Mouse (Mus musculus) right cerebral cortex, postnatal 25 days (tissue): ENCODE data around the gene Mfrp.

Source experiments
- DNase-seq: peaks from one replicate; pipeline ENCODE4 v3.0.0; 2022

Gene Mfrp

DNA sequence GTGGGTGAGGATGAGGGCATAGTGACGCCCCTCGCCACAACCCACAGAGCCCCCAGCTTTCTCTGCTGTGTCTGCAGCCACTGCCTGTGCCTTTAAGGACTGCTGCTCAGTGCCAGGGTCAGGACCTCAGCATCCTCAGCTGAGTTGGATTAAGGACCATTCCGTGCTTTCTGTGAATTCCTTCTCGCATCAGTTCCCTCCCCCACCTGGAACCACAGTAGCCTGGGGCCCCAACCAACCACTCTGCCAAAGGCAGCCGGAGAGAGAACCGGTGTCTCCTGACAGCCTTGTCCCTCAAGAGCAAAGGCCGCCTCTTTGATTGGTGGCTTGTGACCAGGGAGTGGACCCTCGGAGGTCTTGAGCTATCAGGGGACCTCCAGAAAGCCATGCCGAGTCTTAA is at the start of gene Mfrp:
Mfrp (plus strand) TSS at position 240 of the 400 bp plus-strand sequence.
- DNase-seq = no peak

DNA sequence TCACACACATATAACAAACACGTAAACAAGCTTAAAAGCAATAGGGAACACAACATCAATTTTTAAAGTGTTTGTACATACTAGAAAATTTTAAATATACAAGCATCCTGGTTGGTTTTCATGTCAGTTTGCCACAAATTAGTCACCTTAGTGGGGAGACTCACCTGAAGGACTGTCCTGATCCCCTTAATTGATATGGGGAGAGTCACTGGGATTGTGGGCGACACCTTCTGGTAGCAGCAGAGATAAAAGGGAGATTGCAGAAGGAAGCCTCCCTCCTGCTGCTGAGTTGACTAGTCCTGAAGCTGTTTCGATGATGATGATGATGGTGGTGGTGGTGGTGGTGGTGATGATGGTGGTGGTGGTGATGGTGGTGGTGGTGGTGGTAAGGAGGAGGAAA is 48.7 kb upstream of the Mfrp start:
- no peak for DNase-seq

DNA sequence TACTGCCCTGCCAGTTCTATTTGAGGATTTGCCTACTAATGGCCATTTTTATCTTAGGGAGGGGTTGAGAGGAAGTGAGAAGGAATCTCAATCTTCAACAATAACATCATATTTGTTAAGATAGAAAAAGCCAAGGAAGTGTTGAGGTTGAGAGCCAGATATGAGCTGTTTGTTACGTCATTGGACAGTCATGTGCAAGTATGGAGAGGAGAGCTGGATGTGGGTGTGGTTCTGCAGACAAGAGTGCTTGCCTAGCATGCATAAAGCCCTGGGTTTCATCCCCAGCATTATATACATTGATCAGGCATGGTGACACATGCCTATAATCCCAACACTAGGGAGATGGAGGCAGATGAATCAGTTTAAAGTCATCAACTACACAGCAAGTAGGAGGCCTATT is 47.6 kb upstream of the Mfrp start:
- DNase-seq = no peak

GRCm38 (mm10) chr9:44058606-44059005 is 42.9 kb upstream of the Mfrp start:
- DNase-seq = no peak

DNA sequence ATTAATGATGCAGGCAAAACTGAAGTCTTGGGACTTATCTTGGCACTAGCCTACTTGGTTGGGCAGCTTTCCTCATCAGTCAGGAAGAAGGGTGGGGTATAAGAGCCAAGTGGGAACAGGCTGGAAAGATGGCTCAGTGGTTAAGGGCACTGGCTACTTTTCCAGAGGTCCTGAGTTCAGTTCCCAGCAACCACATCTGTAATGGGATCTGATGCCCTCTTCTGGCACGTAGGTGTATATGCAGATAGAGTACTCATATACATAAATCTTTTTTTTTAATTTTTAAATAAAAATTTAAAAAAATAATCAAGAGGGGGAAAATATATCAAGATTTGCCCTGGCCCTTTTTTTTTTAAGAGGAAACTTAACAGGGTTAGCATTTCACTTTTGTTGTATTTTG is 36.4 kb upstream of the Mfrp start:
- no peak for DNase-seq

DNA sequence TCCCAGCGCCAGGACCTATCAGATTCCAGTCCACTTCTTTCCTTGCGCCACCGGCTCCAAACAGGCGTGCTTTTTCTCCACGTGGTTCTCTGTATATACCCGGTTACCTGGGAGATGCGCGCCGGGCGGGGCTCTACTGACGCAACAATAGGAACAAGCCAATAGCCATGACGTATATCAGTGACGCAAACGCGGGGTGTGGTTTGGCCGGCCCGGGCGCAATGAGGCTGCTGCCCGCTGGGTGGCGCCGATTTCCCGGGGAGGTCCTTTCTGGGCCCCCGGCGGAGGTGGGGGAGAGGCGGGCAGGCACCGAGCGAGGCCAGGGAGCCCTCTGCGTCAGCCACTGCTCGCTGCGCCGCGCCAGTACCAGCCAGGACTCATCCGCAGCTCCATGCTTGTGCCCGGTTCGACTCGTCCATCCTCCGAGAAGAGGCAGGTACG is 34.7 kb upstream of the Mfrp start, which contains the start of gene Usp2:
Usp2 (plus strand) TSS at position 237 of the 441 bp plus-strand sequence.
- DNase-seq = peak; percentile 100

DNA sequence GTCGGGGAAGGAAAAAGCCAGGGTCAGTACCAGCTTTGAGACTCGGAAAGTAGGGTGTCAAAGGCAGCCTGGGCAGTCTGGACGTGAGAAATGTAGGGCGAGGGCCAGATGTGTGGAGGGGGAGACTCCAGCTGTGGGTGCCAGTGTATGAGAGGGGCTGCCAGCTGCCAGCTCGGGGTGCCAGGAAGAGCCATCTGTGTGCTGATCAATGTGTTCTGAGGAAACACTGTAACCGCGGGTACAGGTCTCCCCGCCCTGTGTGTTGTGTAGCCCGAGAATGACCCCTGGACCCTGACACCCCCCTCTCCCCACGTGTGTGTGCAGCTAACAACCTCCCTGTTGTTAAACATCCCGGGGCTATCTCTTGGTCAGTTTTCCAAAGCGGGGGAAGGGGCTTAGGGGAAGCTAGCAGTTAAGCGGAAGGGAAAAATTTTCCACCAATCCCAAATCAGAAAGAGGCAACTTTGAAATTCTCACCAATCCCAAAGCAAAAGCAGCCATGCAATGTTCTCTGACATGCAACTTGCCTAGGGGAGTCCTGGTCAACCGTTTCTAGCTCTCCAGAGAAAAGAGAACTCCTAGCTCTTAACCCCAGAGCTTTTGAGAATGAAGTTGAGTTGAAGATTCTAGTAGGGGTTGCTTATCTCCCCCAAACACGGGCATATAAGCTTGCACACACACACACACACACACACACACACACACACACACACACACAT is 34.1 kb upstream of the Mfrp start:
- no peak for DNase-seq

DNA sequence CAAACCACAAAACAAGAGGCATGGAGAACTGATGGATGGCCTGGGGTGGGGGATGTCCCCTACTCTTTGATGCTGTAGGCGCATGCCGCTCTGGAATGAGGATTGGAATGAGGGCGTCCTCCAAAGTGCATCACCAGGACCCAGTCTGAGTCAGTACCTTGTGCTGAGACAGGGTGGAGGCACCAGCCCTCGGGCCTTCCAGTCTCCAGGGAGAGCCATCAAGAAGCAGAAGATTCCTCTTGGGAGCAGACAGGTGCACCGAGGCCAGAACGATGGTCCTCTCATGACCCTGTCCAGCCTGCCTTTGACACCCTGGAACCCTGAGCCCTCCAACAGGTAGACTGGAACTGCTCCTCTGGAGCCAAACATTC is 33.6 kb upstream of the Mfrp start:
- DNase-seq = no peak

GRCm38 (mm10) chr9:44069252-44069651 is 32.3 kb upstream of the Mfrp start:
- DNase-seq = no peak

- DNase-seq = no peak
Measured at GRCm38 (mm10) chr9:44070113-44070843, 31.3 kb upstream of the Mfrp start.

DNA sequence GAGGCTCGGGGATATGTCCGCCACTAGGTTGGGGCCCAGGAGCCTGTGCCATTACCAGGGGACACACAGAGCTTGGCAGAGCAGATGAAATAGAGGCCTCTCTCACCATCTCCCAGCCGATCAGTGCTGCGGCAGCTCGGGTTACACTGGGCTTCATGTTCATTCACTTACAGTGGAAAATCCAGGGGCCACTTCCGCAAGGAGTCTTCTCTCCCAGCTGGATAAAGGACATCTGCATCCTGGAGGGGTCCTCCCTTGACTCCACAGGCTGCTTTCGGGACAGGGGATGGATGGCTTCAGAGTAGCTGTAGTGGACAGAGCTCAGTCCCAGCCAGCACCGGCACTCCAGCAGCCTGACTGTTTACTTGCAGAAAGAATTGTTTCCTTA is 30.7 kb upstream of the Mfrp start:
- DNase-seq = no peak

- DNase-seq = peak; percentile 36
Measured at GRCm38 (mm10) chr9:44071914-44072598, 29.5 kb upstream of the Mfrp start.

DNA sequence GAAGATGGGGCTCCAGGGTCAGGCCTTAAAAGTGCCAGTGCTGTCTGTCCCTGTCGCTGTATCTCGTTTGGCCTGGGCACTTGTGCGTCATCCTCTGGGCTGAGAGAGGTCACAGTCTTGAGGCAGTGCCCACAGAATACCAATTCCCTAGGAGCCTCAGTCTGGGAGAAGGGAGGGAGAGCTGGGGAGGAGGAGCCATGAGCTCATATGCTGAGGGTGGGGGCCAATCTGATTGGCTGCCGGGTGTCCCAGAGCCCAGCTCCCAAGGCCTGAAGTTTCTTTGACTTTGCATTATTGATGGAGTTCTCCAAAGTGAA is 29.0 kb upstream of the Mfrp start:
- no peak for DNase-seq

GRCm38 (mm10) chr9:44073115-44073514 is 28.4 kb upstream of the Mfrp start:
- no peak for DNase-seq

DNA sequence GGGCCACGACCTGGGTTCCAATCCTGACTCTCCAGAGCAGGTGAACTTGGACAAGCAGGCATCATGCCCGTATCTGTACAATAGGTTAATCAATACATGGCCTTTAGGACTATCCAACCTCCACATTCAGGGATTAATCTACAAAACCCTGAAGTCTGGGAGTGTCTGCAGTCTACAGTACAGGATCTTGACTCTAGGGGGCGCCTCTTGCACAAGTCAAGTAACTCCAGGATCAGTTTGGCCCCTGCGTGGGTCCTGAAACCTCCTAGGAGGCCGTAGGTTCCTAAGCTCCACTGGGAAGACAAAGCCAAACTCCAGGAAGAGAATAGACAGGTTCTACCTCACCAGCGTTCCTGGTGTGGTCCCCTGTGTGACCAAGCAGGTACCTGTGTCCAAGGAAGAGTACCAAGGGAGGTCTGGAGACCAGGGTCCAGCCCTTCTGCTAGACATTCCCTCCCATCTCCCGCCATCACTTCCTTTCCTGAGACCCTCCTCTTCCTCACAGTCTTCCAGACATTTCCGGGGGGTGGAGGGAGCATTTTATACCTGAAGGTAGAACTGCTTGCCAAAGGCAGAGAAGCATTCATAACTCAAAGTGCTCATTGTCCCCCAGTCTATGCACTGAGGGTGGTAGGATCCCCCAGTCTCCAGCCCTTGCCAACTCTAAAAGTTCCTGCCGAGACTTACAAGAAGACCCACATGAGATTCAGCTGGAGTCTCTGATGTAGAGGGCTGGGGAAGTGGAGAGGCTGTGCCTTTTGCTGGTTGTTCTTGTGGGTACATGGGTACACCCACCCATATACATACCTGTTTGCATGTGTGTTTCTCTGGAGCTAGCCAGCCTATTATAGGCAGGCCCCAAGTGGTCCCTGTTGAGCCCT is 26.9 kb upstream of the Mfrp start:
- DNase-seq = no peak

DNA sequence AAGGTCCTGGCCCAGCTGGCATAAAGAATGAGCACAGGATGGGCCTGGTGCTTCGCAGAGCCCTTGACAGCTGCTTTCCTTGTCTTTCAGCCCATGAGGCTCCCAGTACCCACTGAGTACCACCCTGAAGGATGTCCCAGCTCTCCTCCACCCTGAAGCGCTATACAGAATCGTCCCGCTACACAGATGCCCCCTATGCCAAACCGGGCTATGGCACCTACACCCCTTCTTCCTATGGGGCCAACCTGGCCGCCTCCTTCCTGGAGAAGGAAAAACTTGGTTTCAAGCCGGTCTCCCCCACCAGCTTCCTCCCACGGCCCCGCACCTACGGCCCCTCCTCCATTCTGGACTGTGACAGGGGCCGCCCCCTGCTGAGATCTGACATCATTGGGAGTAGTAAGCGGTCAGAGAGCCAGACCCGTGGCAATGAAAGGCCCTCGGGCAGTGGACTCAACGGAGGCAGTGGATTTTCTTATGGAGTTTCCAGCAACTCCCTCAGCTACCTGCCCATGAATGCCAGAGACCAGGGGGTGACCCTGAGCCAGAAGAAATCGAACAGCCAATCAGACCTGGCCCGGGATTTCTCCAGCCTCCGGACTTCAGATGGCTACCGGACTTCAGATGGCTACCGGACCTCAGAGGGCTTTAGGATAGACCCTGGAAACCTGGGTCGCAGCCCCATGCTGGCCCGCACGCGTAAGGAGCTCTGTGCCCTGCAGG is 26.1 kb upstream of the Mfrp start:
- no peak for DNase-seq

- DNase-seq = no peak
Measured at GRCm38 (mm10) chr9:44075996-44076763, 25.3 kb upstream of the Mfrp start.

DNA sequence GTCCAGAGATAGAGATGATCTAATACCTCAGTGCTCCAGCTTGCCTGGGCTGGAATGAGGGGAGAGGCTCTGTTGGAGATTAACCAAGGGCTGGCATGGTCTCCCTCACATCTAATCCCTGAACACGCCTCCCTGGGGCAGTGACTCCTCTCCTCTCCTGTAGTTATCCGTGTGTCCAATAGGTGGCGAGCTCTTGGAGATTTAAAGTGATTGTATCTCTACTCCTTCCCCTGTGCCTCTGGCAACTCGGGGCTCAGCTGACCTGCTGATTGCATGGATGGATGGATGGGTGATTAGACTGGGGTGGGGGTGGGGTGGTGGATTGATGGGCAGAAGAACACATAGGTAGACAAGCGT is 24.8 kb upstream of the Mfrp start:
- no peak for DNase-seq

DNA sequence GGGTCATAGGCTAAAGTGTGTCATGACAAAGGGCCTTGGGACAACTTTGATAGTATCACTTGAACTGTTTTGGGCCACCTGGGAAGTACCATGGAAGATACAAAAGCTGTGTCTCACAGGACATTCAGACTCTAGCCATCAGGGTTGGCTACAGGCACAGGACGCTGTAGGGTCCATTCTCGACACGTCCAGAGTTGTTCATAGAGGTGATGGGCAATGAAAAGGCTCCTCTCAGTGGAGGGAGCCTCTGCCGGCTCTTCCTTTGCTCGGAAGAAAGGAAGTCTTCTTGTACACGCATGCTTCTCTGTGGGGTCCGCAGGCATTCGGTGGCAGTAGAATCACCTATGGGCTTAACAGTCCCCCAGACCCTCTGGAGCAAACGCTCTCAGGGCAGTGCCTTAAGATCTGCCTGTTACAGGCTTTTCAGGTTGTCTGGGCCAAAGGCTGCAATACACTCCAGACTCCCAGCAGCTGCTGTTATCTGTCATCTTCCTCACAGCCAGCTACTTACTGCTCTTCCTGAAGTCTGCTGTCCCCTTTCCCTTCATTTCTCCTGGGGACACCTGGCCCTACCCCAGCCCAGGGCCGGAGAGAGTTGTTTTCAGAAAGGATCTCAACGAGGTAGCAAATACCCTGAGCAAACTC is 24.1 kb upstream of the Mfrp start:
- DNase-seq = no peak

DNA sequence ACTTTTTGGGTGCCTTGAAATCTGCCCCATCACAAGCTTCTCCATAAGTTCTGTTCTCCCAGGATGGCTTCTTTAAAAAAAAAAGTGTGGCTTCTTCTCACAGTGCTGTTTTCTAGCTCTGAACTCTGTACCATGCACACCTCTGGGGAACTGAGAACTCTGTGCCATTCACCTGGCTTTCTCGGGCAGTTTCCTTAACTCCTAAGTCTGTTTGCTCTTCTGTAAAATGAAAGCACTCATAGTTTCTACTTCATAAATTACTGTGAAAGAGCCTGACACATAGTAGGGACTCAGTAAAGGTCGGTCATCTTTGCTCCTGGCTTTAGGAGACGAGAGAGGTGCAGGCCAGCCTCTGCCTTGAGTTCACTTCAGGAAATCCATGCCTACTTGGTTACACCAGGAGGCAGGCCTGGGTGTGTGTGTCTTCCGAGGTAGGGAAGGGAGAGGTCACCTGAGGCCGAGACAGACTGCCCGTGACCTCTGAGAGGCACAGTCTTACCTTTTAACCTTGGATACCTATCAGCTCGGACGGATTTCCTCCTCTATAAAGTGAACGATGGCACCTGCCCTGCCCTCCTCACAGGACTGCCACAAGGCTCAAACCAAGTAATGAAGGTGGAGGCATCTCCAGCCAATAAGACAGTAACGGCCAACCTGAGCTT is 23.3 kb upstream of the Mfrp start:
- DNase-seq = no peak
